Mouse (Mus musculus) CH12.LX (cell line): Measurements from ENCODE around the gene Coq7. TPM values are rescaled to one million over a fixed set of nuclear protein-coding genes. Genes with fewer than 3 reads are reported as not detected.

Source experiments
- DNase-seq: peaks from one replicate; pipeline ENCODE4 v3.0.0-alpha.2; 2013; ENCODE audit errors: extremely low read depth
- H3K27ac ChIP-seq: 2 replicates; pipeline ENCODE4 v1.5.1; 2012; ENCODE audit warnings: low read depth, mild to moderate bottlenecking, control low read depth, moderate library complexity; ENCODE audit not compliant: insufficient read depth
- H3K27me3 ChIP-seq: replicated peaks from 2 replicates; pipeline ENCODE3; 2012; ENCODE audit warnings: inconsistent platforms
- H3K36me3 ChIP-seq, 2 experiments: replicated peaks in 1 of 2; 2 replicates each; pipeline versions ENCODE3 to v1.6.1; 2012; ENCODE audit warnings: inconsistent platforms in 1 of 2, low read length in 1 of 2, mild to moderate bottlenecking in 1 of 2, mixed read lengths in 1 of 2, moderate library complexity in 1 of 2; ENCODE audit not compliant: control insufficient read depth in 1 of 2, insufficient read depth in 1 of 2
- H3K4me1 ChIP-seq, 2 experiments: 2 replicates each; pipeline ENCODE4 v1.6.1; 2012; ENCODE audit warnings: inconsistent platforms in 1 of 2, moderate library complexity in 1 of 2; ENCODE audit not compliant: insufficient read depth in 2 of 2, control insufficient read depth in 1 of 2
- H3K4me2 ChIP-seq: 2 replicates; pipeline ENCODE4 v1.6.1; 2012; ENCODE audit warnings: low read depth, mild to moderate bottlenecking, control low read depth; ENCODE audit not compliant: poor library complexity, insufficient read depth, severe bottlenecking
- H3K4me3 ChIP-seq, 3 experiments: fragments of 150-350 bp in 1 of 3; sonication (generic) in 1 of 3; replicated peaks in 1 of 3; 2 replicates each; pipeline versions ENCODE3 to v1.5.1; 2011 to 2012; ENCODE audit warnings: low read depth in 2 of 3, low read length in 2 of 3, mild to moderate bottlenecking in 2 of 3, moderate library complexity in 2 of 3, control low read depth in 1 of 3, improper control_type of control experiment in 1 of 3, inconsistent platforms in 1 of 3, mixed read lengths in 1 of 3; ENCODE audit not compliant: poor library complexity in 1 of 3
- H3K79me2 ChIP-seq: replicated peaks from 2 replicates; pipeline ENCODE4 v1.6.1; 2012; ENCODE audit warnings: mild to moderate bottlenecking, moderate library complexity; ENCODE audit not compliant: control insufficient read depth, poor library complexity, insufficient read depth, severe bottlenecking; ENCODE audit errors: extremely low read depth
- H3K9ac ChIP-seq: 2 replicates; pipeline ENCODE4 v1.6.1; 2012; ENCODE audit warnings: low read depth, mild to moderate bottlenecking, control low read depth, moderate library complexity; ENCODE audit not compliant: insufficient read depth
- H3K9me3 ChIP-seq: replicated peaks from 2 replicates; pipeline ENCODE3; 2012; ENCODE audit warnings: low read length, inconsistent platforms, mixed read lengths
- CHD2 ChIP-seq: IDR thresholded peaks from 2 replicates; pipeline ENCODE4 v1.6.1; 2011; ENCODE audit warnings: low read length, improper control_type of control experiment
- MAFK ChIP-seq: IDR thresholded peaks from 2 replicates; pipeline ENCODE4 v1.6.1; 2011; ENCODE audit warnings: low read length, improper control_type of control experiment; ENCODE audit not compliant: insufficient replicate concordance
- MAX ChIP-seq: IDR thresholded peaks from 2 replicates; pipeline ENCODE4 v1.6.1; 2011; ENCODE audit warnings: low read length, improper control_type of control experiment
- MYC ChIP-seq: IDR thresholded peaks from 2 replicates; pipeline ENCODE4 v1.6.1; 2011; ENCODE audit warnings: low read depth, mild to moderate bottlenecking, improper control_type of control experiment, low read length
- USF1 ChIP-seq: IDR thresholded peaks from 2 replicates; pipeline ENCODE4 v1.6.1; 2014; ENCODE audit warnings: low read depth, mild to moderate bottlenecking, inconsistent platforms, low read length, improper control_type of control experiment
- dilution Hi-C: fragments of 300-500 bp; cut with MboI; formaldehyde crosslinking; loops from 2 replicates; pipeline ENCODE4 v1.14.3; 2020; ENCODE audit warnings: low sequenced_read_pairs; ENCODE audit not compliant: extremely low pct_unique_long_range_greater_than_20kb, extremely low pct_ligation_motif_present
- in situ Hi-C: fragments of 300-500 bp; cut with MboI; formaldehyde crosslinking; loops from 3 replicates; pipeline ENCODE4 v1.14.3; 2019; ENCODE audit warnings: low sequenced_read_pairs, low pct_ligation_motif_present, low pct_unique_long_range_greater_than_20kb, mixed read lengths
- polyA plus RNA-seq: library from polyadenylated mRNA; unstranded; fragments of >175 nt; gene quantifications from 2 replicates; pipeline ENCODE4 v1.2.1, GENCODE M21; 2012; ENCODE audit warnings: low read depth; ENCODE audit not compliant: insufficient read length
- total RNA-seq, 2 experiments: library from RNA; depleted of rRNA; stranded (reverse); fragments of 300-350 nt in 1 of 2; fragments of >200 nt in 1 of 2; gene quantifications; 2 replicates each; pipeline ENCODE4 v1.2.3; 2012 to 2014

The Coq7 gene
- total and polyA plus RNA-seq, 3 experiments: 38.8 to 50.4 (median 43.6) TPM

GRCm38 (mm10) chr7:118461400-118462136, 71.6 kb downstream of the Coq7 start:
- peaks cover 5 to 11% of the 10 kb centered on the region in 2 experiments; a peak in 3 of 4 replicates for H3K4me1 ChIP-seq
- dilution Hi-C loops: no loop called here
- DNase-seq: no peak
- H3K9me3 ChIP-seq: no peaks in the 10 kb centered on the region
- TF ChIP-seq USF1 (no peak), MYC (no peak), MAFK (no peak), CHD2 (no peak), MAX (no peak)
- peaks cover 12% of the 10 kb centered on the region for H3K27me3 ChIP-seq
- in situ Hi-C loops: no loop called here
- H3K36me3 ChIP-seq: no peaks in the 10 kb centered on the region
- H3K27ac ChIP-seq: no peak overlapping the region
- H3K9ac ChIP-seq: no peak overlapping the region
- no peak overlapping the region for H3K4me3 ChIP-seq
- H3K79me2 ChIP-seq: no peaks in the 10 kb centered on the region
- no peak overlapping the region for H3K4me2 ChIP-seq

Other genes with a start within 250 kb of the Coq7 start
- gene Syt17, start 85.1 kb downstream of the Coq7 start, total RNA-seq (2012; rRNA removed): not detected in 2 replicates
- not detected in 2 replicates for gene Syt17, start 85.1 kb downstream of the Coq7 start, total RNA-seq (2014; rRNA removed)
- not detected in 2 replicates for gene Syt17, start 85.1 kb downstream of the Coq7 start, polyA plus RNA-seq
- gene Itpripl2, start 41.4 kb downstream of the Coq7 start, total RNA-seq (2012; rRNA removed): not detected in 2 replicates
- gene Itpripl2, start 41.4 kb downstream of the Coq7 start, total RNA-seq (2014; rRNA removed): not detected in 2 replicates
- gene Itpripl2, start 41.4 kb downstream of the Coq7 start, polyA plus RNA-seq: not detected in 2 replicates
- not detected in 2 replicates for gene Tmc7, start 51.4 kb upstream of the Coq7 start, total RNA-seq (2012; rRNA removed)
- gene Tmc7, start 51.4 kb upstream of the Coq7 start, total RNA-seq (2014; rRNA removed): 0.13 TPM in 1 of 2 replicates, not detected in the other
- gene Tmc7, start 51.4 kb upstream of the Coq7 start, polyA plus RNA-seq: 0.26 TPM in 1 of 2 replicates, not detected in the other
- gene Tmc5, start 63.9 kb upstream of the Coq7 start, total RNA-seq (2012; rRNA removed): not detected in 2 replicates
- gene Tmc5, start 63.9 kb upstream of the Coq7 start, total RNA-seq (2014; rRNA removed): not detected in 2 replicates
- 0.08 TPM in 1 of 2 replicates, not detected in the other for gene Tmc5, start 63.9 kb upstream of the Coq7 start, polyA plus RNA-seq
- gene Gde1, start 172.4 kb upstream of the Coq7 start, total RNA-seq (2012; rRNA removed): 109 and 116 TPM in 2 replicates
- gene Gde1, start 172.4 kb upstream of the Coq7 start, total RNA-seq (2014; rRNA removed): 206 and 211 TPM in 2 replicates
- 90.6 and 113 TPM in 2 replicates for gene Gde1, start 172.4 kb upstream of the Coq7 start, polyA plus RNA-seq
- gene Ccp110, start 179.2 kb upstream of the Coq7 start, total RNA-seq (2012; rRNA removed): 13.4 and 16.9 TPM in 2 replicates
- 10.6 and 11.9 TPM in 2 replicates for gene Ccp110, start 179.2 kb upstream of the Coq7 start, total RNA-seq (2014; rRNA removed)
- gene Ccp110, start 179.2 kb upstream of the Coq7 start, polyA plus RNA-seq: 14.6 and 16.3 TPM in 2 replicates
- 39.0 and 43.9 TPM in 2 replicates for gene Vps35l, start 206.9 kb upstream of the Coq7 start, total RNA-seq (2012; rRNA removed)
- gene Vps35l, start 206.9 kb upstream of the Coq7 start, total RNA-seq (2014; rRNA removed): 45.8 and 54.7 TPM in 2 replicates
- gene Vps35l, start 206.9 kb upstream of the Coq7 start, polyA plus RNA-seq: 46.0 and 57.7 TPM in 2 replicates